Mouse (Mus musculus): ENCODE data around the gene Rasa3.

Rasa3 gene

GRCm38 (mm10) chr8:13677413-13677883, at the start of gene Rasa3:
Gene Rasa3 (minus strand): TSS chr8:13677603.
- DNase-seq, result peak; percentile 97

- peak; percentile 76 for DNase-seq
These were observed 48.3 kb upstream of the Rasa3 start for GRCm38 (mm10) chr8:13725722-13726121.

DNA sequence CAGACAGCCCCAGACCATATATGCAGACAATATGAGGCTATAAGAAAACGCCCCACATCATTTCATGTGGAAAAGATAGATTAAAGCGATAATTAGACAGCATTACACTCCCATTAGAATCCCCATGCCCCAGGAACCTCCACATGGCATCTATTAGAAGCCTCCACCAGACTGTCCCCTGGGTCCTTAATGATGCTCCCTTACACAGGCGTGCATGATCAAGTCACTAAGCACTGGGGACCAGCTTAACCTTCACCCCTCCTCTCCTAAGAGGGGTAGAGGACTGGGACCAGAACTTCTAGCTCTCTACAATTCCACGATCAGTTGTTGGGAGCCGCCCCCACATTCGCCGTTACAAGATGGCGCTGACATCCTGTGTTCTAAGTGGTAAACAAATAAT, 41.6 kb upstream of the Rasa3 start:
- DNase-seq, result no peak

- DNase-seq, result no peak
These were observed 31.1 kb upstream of the Rasa3 start for GRCm38 (mm10) chr8:13708514-13708913.

- DNase-seq, result no peak
These were observed 29.5 kb upstream of the Rasa3 start for GRCm38 (mm10) chr8:13706918-13707317.

GRCm38 (mm10) chr8:13705668-13706067, 28.3 kb upstream of the Rasa3 start, which contains the start of gene Cfap97d2:
Gene Cfap97d2 (plus strand): TSS chr8:13705889.
- DNase-seq, result peak; percentile 66

- no peak for DNase-seq
These were observed 26.9 kb upstream of the Rasa3 start for GRCm38 (mm10) chr8:13704301-13704700.

GRCm38 (mm10) chr8:13703756-13704155, 26.4 kb upstream of the Rasa3 start:
- DNase-seq, result no peak

- no peak for DNase-seq
These were observed 25.4 kb upstream of the Rasa3 start for GRCm38 (mm10) chr8:13702755-13703154.

DNA sequence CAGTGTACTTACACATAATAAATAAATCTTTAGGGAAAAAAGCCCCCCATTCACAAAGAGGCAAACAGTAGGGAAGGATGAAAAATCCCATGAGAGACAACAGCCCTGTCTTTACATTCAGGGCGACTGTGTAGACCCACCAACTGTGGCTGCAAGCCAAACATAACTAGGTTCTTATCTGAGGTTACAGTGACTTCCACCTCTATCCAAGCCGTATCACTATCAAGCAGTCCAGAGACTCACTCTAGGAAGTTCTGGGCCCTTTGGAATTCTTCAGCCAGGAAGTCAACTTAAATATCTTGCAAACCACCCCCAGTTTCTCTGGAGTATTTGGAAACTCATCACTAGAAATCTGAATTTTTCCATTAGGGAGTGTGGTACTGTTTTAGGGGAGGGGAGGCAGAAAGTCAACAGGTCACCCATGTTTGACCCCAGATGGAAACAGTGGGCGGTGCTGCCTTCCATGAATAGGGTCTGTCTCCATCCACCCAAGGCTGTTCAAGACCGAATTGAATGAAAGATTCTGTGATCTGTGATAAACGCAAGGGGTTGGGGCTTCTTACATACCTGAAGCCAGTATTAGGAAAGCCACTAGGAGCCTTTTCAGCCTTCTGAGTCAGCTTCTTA, 22.0 kb upstream of the Rasa3 start:
- no peak for DNase-seq

DNA sequence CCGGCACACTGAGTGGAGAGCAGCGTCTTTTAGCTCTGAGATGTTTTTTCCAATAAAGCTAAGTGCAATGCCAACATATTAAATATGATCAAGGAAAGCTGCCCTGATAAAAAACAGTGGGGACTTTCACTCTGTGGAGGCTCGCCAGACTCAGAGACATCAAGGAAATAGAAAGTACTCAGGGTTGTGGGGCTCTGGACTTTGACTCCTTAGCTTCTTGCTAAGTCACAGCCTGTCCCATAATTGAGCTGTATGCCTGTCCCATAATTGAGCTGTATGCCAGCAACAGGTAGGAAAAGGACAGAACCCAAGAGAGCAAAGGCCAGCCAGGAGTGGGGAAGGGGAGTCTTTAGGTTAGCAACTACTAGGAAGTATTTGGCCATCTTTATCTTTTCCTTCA, 20.9 kb upstream of the Rasa3 start:
- DNase-seq, result no peak

DNA sequence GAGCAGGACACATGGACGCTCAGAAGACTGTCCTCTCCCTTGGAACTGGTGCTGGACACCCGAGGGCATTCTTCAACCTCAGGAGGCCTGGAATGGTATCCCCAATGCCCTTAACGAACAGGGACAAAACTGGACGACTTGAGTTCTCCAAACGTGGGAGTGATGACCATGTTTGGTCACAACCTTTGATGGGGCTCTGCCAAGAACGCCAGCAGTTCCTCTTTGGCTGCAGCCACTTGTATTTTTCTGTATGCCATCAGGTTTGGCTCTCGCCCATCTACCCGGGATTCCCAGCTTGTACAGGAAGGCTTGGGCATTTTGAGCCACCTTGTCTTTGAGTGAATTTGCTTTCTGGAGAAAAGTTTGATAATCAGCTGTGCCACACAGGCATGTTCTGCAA, 20.3 kb upstream of the Rasa3 start:
- no peak for DNase-seq

- DNase-seq, result no peak
These were observed 19.8 kb upstream of the Rasa3 start for GRCm38 (mm10) chr8:13697196-13697595.

GRCm38 (mm10) chr8:13696157-13696556, 18.8 kb upstream of the Rasa3 start:
- no peak for DNase-seq

GRCm38 (mm10) chr8:13695203-13695867, 17.9 kb upstream of the Rasa3 start:
- no peak for DNase-seq

GRCm38 (mm10) chr8:13694735-13695134, 17.3 kb upstream of the Rasa3 start:
- DNase-seq, result no peak

- no peak for DNase-seq
These were observed 15.1 kb upstream of the Rasa3 start for GRCm38 (mm10) chr8:13692302-13693066.

GRCm38 (mm10) chr8:13689331-13689730, 11.9 kb upstream of the Rasa3 start:
- DNase-seq, result no peak

- peak; percentile 52 for DNase-seq
These were observed 11.1 kb upstream of the Rasa3 start for GRCm38 (mm10) chr8:13688461-13688860.

DNA sequence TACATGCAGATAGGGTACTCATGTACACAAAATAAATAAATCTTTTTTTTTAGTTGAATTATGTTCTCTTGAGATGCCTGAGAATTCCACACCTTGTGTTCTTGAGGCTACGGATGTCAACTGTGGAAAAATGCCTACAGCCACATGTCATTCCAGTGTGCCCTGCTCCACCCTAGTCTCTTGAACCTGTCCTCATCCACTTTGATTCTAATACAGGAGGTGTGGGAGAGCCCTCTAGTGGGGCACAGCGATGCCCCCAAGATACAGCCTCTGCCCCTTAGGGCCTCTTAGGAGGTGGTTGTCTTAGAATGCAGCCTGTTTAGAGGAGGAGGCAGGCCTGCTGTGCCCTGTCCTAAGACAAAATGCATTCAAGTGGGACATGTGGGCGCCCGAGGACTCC, 10.5 kb upstream of the Rasa3 start:
- DNase-seq, result no peak

DNA sequence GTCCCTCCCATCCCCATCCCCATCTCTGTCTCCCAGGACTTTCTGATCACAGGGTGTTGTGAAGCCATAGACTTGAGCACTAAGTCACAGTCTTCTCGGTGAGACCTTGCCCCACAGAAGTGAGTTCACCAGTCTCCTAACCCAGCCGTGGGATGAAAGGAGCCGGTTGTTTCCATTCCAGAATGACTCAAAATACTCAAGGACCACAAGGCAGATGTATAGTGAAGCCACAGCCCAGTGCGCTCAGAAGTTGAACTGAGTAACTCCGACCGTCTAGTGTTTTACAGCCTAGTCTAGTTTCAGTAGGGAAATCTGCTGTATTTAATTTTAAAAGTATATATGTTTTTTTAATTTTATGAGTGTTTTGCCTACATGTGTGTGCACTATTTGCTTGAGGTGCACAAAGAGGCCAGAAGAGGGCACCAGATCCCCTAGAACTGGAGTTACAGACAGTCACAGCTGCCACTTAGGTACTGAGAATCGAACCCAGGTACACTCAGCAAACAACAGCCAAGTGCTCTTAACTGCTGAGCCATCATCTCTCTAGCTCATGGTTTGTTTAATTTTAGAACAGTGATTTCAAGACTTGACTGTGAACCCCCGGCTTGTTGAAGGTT, 9.8 kb upstream of the Rasa3 start:
- no peak for DNase-seq

DNA sequence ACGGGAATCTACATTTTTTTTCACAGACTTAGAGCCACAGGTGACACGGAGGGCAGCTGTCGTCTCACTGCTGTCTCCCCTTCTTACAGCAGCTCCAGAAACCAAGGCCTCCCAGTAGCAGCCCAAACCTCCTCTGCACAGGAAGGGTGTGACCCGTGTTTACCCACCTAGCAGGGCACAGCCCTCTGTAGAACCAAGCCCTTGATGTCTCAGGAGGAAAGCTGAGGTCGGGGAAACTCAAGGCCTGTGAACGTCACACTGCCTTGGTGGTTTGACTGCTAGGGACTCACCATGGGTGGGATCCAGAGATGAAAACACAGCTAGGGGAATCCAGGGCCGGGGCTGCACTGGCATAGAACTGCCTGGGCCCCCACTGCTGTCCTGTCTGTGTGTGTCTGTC, 9.0 kb upstream of the Rasa3 start:
- DNase-seq, result no peak

GRCm38 (mm10) chr8:13685674-13686314, 8.4 kb upstream of the Rasa3 start:
- no peak for DNase-seq

Data from kidney, postnatal 10 days (tissue).